Mouse (Mus musculus) limb, embryonic 13.5 days (tissue): ENCODE data around the gene Lhfpl3. TPM values are rescaled to one million over a fixed set of nuclear protein-coding genes. Genes with fewer than 3 reads are reported as not detected.

Experiments used
- ATAC-seq: fragments of 200-750 bp; cut with Nextera tagmentation; 2 replicates; pipeline ENCODE4 v1.8.0; 2017; ENCODE audit warnings: low read depth, moderate number of reproducible peaks, moderate TSS enrichment; ENCODE audit not compliant: low FRiP score
- H3K27ac ChIP-seq: fragments of 300-500 bp; sonication (generic); 2 replicates; pipeline ENCODE4 v1.5.1; 2015; ENCODE audit warnings: inconsistent platforms, mild to moderate bottlenecking, moderate library complexity
- H3K27me3 ChIP-seq: fragments of 300-500 bp; sonication (generic); 2 replicates; pipeline ENCODE4 v1.6.1; 2015; ENCODE audit warnings: mild to moderate bottlenecking, inconsistent platforms
- H3K36me3 ChIP-seq: fragments of 300-500 bp; sonication (generic); 2 replicates; pipeline ENCODE4 v1.6.1; 2015; ENCODE audit warnings: inconsistent platforms, mild to moderate bottlenecking, moderate library complexity
- H3K4me1 ChIP-seq: fragments of 300-500 bp; sonication (generic); 2 replicates; pipeline ENCODE4 v1.6.1; 2015; ENCODE audit warnings: inconsistent platforms
- H3K4me2 ChIP-seq: fragments of 300-500 bp; sonication (generic); replicated peaks from 2 replicates; pipeline ENCODE4 v1.6.1; 2015; ENCODE audit warnings: inconsistent platforms, mild to moderate bottlenecking, moderate library complexity
- H3K4me3 ChIP-seq: fragments of 300-500 bp; sonication (generic); 2 replicates; pipeline ENCODE4 v1.5.1; 2015; ENCODE audit warnings: moderate library complexity, mild to moderate bottlenecking, inconsistent platforms
- H3K9ac ChIP-seq: fragments of 300-500 bp; sonication (generic); 2 replicates; pipeline ENCODE4 v1.6.1; 2015; ENCODE audit warnings: mild to moderate bottlenecking, inconsistent platforms
- H3K9me3 ChIP-seq: fragments of 300-500 bp; sonication (generic); 2 replicates; pipeline ENCODE4 v1.6.1; 2016; ENCODE audit warnings: inconsistent platforms
- WGBS: fragments of 180-500 bp; shearing (Covaris S2); methylation state at CpG from one replicate; pipeline ENCODE4 v1.1.7; 2015; 5-methylcytosine and 5-hydroxymethylcytosine counted together
- microRNA-seq: library from miRNA; unstranded; fragments of <30 nt; microRNA quantifications from one replicate; pipeline ENCODE4, GENCODE M21; 2016
- polyA plus RNA-seq: library from polyadenylated mRNA; unstranded; fragments of >200 nt; fragmentation: Nextera tagmentation; extraction: Ambion mirVana; gene quantifications from 2 replicates; pipeline ENCODE4 v1.2.1, GENCODE M21; 2015

Lhfpl3 gene
- polyA plus RNA-seq, 1 experiment from 2014 or later, result 1.3 TPM

DNA sequence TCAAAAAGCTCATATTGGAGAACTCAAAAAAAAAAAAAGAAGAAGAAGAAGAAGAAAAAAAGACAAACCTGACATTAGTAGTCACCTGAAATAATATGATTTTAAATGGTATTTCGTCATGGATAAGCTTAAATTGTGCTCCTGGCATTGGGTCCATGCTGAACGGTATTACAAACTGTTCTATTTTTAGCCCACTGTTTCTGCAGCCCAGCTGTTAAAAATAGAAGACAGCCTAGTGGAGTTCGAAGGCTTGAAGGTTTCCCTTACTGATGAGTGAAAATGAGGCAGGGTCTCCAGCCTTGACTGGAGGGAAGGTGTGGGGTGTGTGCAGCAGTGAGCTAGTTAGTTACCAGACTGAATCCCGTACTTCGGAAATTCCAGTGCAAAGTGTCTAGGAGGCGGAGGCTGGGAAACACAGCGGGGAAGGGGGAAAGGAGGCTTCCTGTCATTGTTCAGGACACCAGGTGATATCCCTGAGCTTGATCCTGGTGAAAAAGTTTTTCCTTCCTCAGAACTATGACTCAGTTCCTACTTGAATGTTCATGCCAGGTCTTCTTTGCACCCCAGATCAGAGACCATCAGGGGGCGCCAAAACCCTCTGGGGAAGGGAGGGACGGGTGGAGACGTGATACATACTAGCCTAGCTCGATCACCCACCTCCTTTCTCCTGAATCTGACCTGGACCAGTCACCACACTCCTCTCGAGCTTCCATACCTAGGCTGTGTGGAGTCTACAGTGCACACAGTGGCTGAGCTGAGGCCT, 505.8 kb downstream of the Lhfpl3 start:
- WGBS, result 33% methylated on average over 12 of the region's 12 CpGs
- peak; percentile 32; the same call in 1 of the 2 replicates for ATAC-seq
- H3K27ac ChIP-seq, result no peak overlapping the region
- H3K27me3 ChIP-seq, result no peaks in the 10 kb centered on the region
- peaks cover 16% of the 10 kb centered on the region for H3K4me1 ChIP-seq
- no peaks in the 10 kb centered on the region for H3K9me3 ChIP-seq
- H3K9ac ChIP-seq, result no peak overlapping the region
- H3K36me3 ChIP-seq, result no peaks in the 10 kb centered on the region
- H3K4me3 ChIP-seq, result no peak overlapping the region
- H3K4me2 ChIP-seq, result no peak overlapping the region; the same call in 1 of the 2 replicates

DNA sequence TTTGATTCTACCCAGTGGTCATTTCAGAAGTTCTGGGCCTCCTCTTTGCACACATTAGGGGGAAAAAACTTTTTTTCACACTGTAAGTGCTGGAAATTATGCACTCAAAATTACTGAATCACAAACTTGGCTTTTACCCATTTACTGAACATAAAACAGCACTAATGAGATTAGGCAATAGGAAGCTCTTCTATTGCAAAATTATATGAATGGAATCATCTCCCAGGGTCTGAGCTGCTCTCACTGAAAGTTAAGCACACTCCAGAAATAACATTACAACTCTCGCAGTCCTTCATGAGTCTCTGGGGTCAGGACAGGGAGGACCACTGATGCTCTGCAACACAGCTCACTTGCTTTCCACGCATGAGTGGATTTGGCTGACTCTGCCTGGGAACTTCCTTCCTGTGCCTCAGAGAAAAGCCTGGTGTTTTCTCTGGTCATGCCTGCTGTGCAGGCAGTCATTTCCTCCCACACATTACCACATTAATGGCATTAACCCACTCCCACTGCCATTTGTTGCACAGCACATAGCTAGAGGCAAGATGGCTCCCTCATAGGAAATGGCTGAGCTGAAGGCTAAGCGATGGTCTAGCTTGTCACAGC, 510.1 kb downstream of the Lhfpl3 start:
- Histone ChIP-seq H3K9me3 (no peaks in the 10 kb centered on the region), H3K4me2 (no peak overlapping the region), H3K27ac (no peak overlapping the region), H3K36me3 (no peaks in the 10 kb centered on the region), H3K27me3 (no peaks in the 10 kb centered on the region), H3K4me1 (peaks cover 13% of the 10 kb centered on the region), H3K9ac (no peak overlapping the region), H3K4me3 (no peak overlapping the region)
- 62% methylated on average over 3 of the region's 3 CpGs for WGBS
- ATAC-seq, result no peak

- 79% methylated on average over 3 of the region's 3 CpGs for WGBS
- no peak for ATAC-seq
- no peaks in the 10 kb centered on the region for H3K4me1 ChIP-seq
- no peaks in the 10 kb centered on the region for H3K9me3 ChIP-seq
- no peak overlapping the region for H3K27ac ChIP-seq
- H3K4me2 ChIP-seq, result no peak overlapping the region
- no peak overlapping the region for H3K9ac ChIP-seq
- H3K36me3 ChIP-seq, result no peaks in the 10 kb centered on the region
- H3K4me3 ChIP-seq, result no peak overlapping the region
- H3K27me3 ChIP-seq, result no peaks in the 10 kb centered on the region
These were observed 527.5 kb downstream of the Lhfpl3 start for GRCm38 (mm10) chr5:23273309-23273708.

DNA sequence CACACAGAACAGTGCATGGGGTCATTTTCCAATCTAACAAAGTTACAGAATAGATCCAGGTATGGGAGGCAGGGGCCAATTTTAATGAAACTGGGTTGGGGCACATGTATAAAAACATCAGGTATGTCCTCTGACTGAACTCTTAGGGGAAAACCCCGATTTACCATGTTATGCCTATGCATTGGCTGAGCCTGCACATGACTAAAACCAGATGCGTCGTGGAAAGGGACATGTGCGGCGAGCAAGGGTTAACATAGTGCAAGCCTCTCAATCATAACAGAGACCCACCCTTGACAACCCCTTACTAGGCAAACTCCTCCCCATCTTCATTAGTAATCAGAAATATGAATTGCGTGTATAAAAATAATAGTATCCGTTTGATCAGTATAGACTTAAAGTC, 533.5 kb downstream of the Lhfpl3 start:
- H3K4me3 ChIP-seq, result no peak overlapping the region
- H3K9ac ChIP-seq, result no peak overlapping the region
- no peaks in the 10 kb centered on the region for H3K27me3 ChIP-seq
- no peak for ATAC-seq
- H3K4me1 ChIP-seq, result no peaks in the 10 kb centered on the region
- H3K9me3 ChIP-seq, result no peaks in the 10 kb centered on the region
- H3K27ac ChIP-seq, result no peak overlapping the region
- H3K4me2 ChIP-seq, result no peak overlapping the region
- 87% methylated on average over 7 of the region's 7 CpGs for WGBS
- no peaks in the 10 kb centered on the region for H3K36me3 ChIP-seq

- no peaks in the 10 kb centered on the region for H3K27me3 ChIP-seq
- H3K4me1 ChIP-seq, result no peaks in the 10 kb centered on the region
- no peak overlapping the region for H3K27ac ChIP-seq
- no peak overlapping the region for H3K4me3 ChIP-seq
- ATAC-seq, result no peak
- H3K4me2 ChIP-seq, result no peak overlapping the region
- H3K36me3 ChIP-seq, result no peaks in the 10 kb centered on the region
- no peaks in the 10 kb centered on the region for H3K9me3 ChIP-seq
- no peak overlapping the region for H3K9ac ChIP-seq
- WGBS, result 26% methylated on average over 3 of the region's 3 CpGs
These were observed 539.0 kb downstream of the Lhfpl3 start for GRCm38 (mm10) chr5:23284884-23285283.

- H3K9me3 ChIP-seq, result no peaks in the 10 kb centered on the region
- no peaks in the 10 kb centered on the region for H3K27me3 ChIP-seq
- H3K4me3 ChIP-seq, result no peak overlapping the region
- ATAC-seq, result no peak
- H3K9ac ChIP-seq, result no peak overlapping the region
- no peaks in the 10 kb centered on the region for H3K4me1 ChIP-seq
- no peaks in the 10 kb centered on the region for H3K36me3 ChIP-seq
- H3K27ac ChIP-seq, result no peak overlapping the region
- no peak overlapping the region for H3K4me2 ChIP-seq
These were observed 543.3 kb downstream of the Lhfpl3 start for GRCm38 (mm10) chr5:23289149-23289548.

Small RNA genes within 50 kb of the gene (microRNA-seq; reads per million reads assigned to microRNA genes)
- not detected for gene Gm28022
- not detected for gene Gm44363

Other genes starting within 250 kb of the Lhfpl3 start
- gene Orc5, start 195.6 kb upstream of the Lhfpl3 start, polyA plus RNA-seq, result 39.4 and 42.1 TPM in 2 replicates